Mouse (Mus musculus) mature B cell (primary cell): ENCODE results near the gene Tmem54.

Experiments
- in situ Hi-C: fragments of 300-500 bp; cut with MboI; formaldehyde crosslinking; loops from 2 replicates; pipeline ENCODE4 v1.14.3; 2019

Tmem54 gene

GRCm38 (mm10) chr4:129097006-129097405 lies 8.3 kb upstream of the Tmem54 start:
- in situ Hi-C loops: no loop called here

- in situ Hi-C loops: no loop called here
Observed at GRCm38 (mm10) chr4:129102133-129102829, 3.1 kb upstream of the Tmem54 start.

- in situ Hi-C loops: no loop called here
Observed at GRCm38 (mm10) chr4:129106073-129106472, 725 bp downstream of the Tmem54 start.

GRCm38 (mm10) chr4:129107348-129107899 lies 2.1 kb downstream of the Tmem54 start:
- in situ Hi-C loops: no loop called here

GRCm38 (mm10) chr4:129108624-129109023 lies 3.3 kb downstream of the Tmem54 start:
- in situ Hi-C loops: no loop called here

- in situ Hi-C loops: no loop called here
Observed at GRCm38 (mm10) chr4:129110804-129111203, 5.5 kb downstream of the Tmem54 start.

- in situ Hi-C loops: no loop called here
Observed at GRCm38 (mm10) chr4:129111350-129111749, 6.0 kb downstream of the Tmem54 start.

- in situ Hi-C loops: no loop called here
Observed at GRCm38 (mm10) chr4:129112231-129112630, 6.9 kb downstream of the Tmem54 start.

- in situ Hi-C loops: no loop called here
Observed at GRCm38 (mm10) chr4:129113083-129113988, 8.0 kb downstream of the Tmem54 start.

- in situ Hi-C loops: no loop called here
Observed at GRCm38 (mm10) chr4:129116703-129117102, 11.4 kb downstream of the Tmem54 start.

- in situ Hi-C loops: no loop called here
Observed at GRCm38 (mm10) chr4:129117720-129118510, 12.6 kb downstream of the Tmem54 start.

GRCm38 (mm10) chr4:129119708-129120107 lies 14.4 kb downstream of the Tmem54 start:
- in situ Hi-C loops: no loop called here

GRCm38 (mm10) chr4:129120520-129121445 lies 15.4 kb downstream of the Tmem54 start:
- in situ Hi-C loops: no loop called here

- in situ Hi-C loops: no loop called here
Observed at GRCm38 (mm10) chr4:129121569-129122086, 16.3 kb downstream of the Tmem54 start, which contains the start of gene Hpca. Gene Hpca, minus strand, starts transcription at chr4:129122036.

GRCm38 (mm10) chr4:129122107-129122506 lies 16.8 kb downstream of the Tmem54 start:
- in situ Hi-C loops: no loop called here

- in situ Hi-C loops: no loop called here
Observed at GRCm38 (mm10) chr4:129122719-129123118, 17.4 kb downstream of the Tmem54 start.

GRCm38 (mm10) chr4:129124652-129125146 lies 19.4 kb downstream of the Tmem54 start:
- in situ Hi-C loops: no loop called here

GRCm38 (mm10) chr4:129125736-129126451 lies 20.5 kb downstream of the Tmem54 start:
- in situ Hi-C loops: no loop called here

GRCm38 (mm10) chr4:129128582-129129338 lies 23.4 kb downstream of the Tmem54 start:
- in situ Hi-C loops: no loop called here
